Mouse (Mus musculus): ENCODE measurements at regions not wholly inside any gene's neighbourhood (a gene's known extent, or its start where the extent isn't known, plus 50 kb on each side); places are given as distances from the start of the nearest gene placed in this dataset.

DNA sequence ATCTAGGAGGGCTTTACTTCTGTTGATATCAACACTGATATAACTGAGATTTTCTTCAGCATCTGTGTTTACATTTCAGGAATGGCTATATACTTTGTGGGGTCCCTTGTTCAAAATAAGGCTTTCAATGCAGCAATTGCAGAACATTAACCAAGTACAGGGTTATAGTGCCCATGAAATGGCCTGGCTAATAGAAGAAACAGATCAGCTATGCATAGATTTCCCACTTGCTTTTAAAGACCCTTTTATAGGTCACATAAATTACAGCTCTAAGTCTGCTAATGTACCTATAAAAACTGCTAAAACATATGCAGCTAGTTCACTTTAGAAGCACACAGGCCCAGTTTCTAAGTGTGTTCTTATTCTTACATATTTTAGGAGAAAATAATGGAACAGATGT is 472.1 kb downstream of the Nup35 start:
- no peaks in the 10 kb centered on the region for H3K4me1 ChIP-seq
- no peaks in the 10 kb centered on the region for H3K9me3 ChIP-seq
- H3K27ac ChIP-seq (replicated peaks) = no peak overlapping the region
- no peak overlapping the region for H3K4me3 ChIP-seq
- DNase-seq (ENCODE audit: low spot score) = no peak
- H3K36me3 ChIP-seq (replicated peaks) = no peaks in the 10 kb centered on the region
- no peaks in the 10 kb centered on the region for H3K27me3 ChIP-seq (replicated peaks; ENCODE audit: low read depth, poor library complexity, severe bottlenecking)

DNA sequence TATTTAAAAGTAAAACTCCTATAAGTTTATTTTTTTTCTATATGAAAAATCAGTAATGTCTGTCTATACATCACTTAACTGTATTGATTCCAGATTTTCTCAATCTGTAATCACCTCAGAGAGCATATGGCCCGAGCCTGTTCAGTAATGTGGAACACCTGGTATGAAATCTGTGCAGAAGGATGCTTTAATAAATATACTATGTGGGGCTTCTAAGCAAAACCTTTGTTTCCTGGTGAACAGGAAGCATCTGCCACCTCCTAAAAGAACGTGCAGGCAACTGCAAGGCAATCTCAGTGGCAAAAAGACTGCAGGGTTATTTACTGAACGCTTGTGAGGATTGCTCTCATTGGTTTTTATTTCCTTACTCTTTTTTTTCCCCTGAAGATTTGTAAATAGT is 488.8 kb downstream of the Nup35 start:
- no peak overlapping the region for H3K27ac ChIP-seq (replicated peaks)
- no peaks in the 10 kb centered on the region for H3K9me3 ChIP-seq
- no peaks in the 10 kb centered on the region for H3K27me3 ChIP-seq (replicated peaks; ENCODE audit: low read depth, poor library complexity, severe bottlenecking)
- peak; percentile 20 for DNase-seq (ENCODE audit: low spot score)
- H3K4me1 ChIP-seq = 0 out of 2 replicates have a peak, but pooled peaks cover 3% of the 10 kb centered on the region
- H3K4me3 ChIP-seq = no peak overlapping the region
- H3K36me3 ChIP-seq (replicated peaks) = no peaks in the 10 kb centered on the region
- 36% methylated on average over 3 of the region's 3 CpGs for WGBS

DNA sequence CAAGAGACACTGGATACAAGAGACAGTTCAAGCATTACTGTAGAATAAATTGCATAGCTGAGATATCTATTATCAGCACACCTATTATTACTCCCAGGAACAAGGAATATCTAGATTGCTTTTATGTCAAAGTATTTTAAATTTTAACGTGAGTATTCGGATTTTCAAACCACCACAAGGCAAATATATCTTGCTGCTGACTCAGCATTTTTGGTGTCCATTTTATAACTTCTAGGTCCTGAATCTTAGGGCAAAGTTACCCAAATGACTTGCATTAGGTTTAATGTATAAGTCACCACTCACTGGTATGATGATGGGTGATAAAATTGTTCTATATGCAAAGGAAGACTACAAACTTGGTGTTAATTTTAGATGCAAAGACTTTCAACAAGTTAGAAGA is 501.7 kb downstream of the Nup35 start:
- H3K27ac ChIP-seq (replicated peaks) = no peak overlapping the region
- H3K27me3 ChIP-seq (replicated peaks; ENCODE audit: low read depth, poor library complexity, severe bottlenecking) = no peaks in the 10 kb centered on the region
- DNase-seq (ENCODE audit: low spot score) = no peak
- H3K9me3 ChIP-seq = no peaks in the 10 kb centered on the region
- H3K4me1 ChIP-seq = no peaks in the 10 kb centered on the region
- H3K4me3 ChIP-seq = no peak overlapping the region
- no peaks in the 10 kb centered on the region for H3K36me3 ChIP-seq (replicated peaks)
- WGBS = 90% methylated on average over 2 of the region's 2 CpGs

DNA sequence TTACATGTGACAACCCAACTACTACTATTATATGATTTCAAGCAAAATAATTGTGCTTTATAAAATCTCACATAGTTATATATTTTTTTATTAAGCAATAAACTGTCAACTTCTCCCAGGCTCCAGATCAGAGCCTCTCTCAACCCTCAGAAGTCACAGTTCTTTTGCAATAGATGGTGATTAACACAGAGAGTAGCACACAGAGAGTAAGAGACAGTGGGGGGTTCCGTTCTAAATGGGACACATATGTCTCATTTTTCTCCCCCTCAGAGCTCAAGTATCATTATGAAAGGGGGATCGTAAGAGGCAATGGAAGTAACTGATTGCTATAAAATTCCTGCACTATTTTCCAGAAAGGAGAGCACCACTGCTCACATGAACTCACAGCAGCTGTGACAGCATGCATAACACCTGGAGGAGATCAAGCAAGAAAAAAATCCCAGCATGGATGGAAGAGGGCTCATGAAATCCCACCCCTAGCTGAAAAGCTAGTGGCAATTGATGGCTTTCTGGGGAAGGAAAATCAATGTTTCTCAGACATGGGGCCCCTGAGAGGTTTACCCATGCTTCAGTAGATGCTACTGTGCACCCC is 503.5 kb downstream of the Nup35 start:
- Histone ChIP-seq H3K9me3 (no peaks in the 10 kb centered on the region), H3K4me1 (no peaks in the 10 kb centered on the region), H3K4me3 (no peak overlapping the region), H3K27me3 (replicated peaks; ENCODE audit: low read depth, poor library complexity, severe bottlenecking) (no peaks in the 10 kb centered on the region), H3K27ac (replicated peaks) (no peak overlapping the region), H3K36me3 (replicated peaks) (no peaks in the 10 kb centered on the region)
- 68% methylated on average over 2 of the region's 2 CpGs for WGBS
- DNase-seq (ENCODE audit: low spot score) = no peak

DNA sequence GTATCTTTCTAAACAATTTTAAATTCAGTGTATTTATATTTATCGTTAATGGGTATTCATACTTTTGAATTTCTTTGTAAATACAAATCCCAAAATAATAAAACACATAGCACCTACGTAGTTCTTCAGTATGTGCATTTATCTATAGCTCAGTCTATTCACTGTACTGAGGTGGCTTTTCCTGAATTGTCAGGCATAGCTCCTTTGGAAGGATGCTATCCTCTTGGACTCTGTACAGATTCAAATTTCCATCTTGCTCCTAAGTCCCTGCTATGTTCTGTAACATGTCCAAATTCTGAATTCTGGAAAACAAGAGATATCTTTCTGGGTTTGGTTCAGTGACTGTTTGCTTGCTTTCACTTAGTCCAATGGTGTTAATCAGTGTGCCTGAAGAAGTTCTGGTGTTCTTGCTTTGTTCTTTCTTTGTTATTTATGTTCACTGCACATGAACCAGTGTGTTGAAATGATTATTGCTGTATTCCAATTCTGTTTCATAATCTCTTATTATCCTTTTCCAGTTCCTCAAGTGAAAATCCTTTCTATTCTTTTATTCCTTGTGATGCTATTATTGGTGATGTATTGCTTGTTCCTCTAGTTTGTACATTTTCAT is 519.5 kb downstream of the Nup35 start:
- no peaks in the 10 kb centered on the region for H3K36me3 ChIP-seq (replicated peaks)
- H3K27ac ChIP-seq (replicated peaks) = no peak overlapping the region
- H3K27me3 ChIP-seq (replicated peaks; ENCODE audit: low read depth, poor library complexity, severe bottlenecking) = no peaks in the 10 kb centered on the region
- H3K4me3 ChIP-seq = no peak overlapping the region
- no peaks in the 10 kb centered on the region for H3K9me3 ChIP-seq
- 87% methylated on average over 2 of the region's 2 CpGs for WGBS
- H3K4me1 ChIP-seq = no peaks in the 10 kb centered on the region
- DNase-seq (ENCODE audit: low spot score) = no peak

DNA sequence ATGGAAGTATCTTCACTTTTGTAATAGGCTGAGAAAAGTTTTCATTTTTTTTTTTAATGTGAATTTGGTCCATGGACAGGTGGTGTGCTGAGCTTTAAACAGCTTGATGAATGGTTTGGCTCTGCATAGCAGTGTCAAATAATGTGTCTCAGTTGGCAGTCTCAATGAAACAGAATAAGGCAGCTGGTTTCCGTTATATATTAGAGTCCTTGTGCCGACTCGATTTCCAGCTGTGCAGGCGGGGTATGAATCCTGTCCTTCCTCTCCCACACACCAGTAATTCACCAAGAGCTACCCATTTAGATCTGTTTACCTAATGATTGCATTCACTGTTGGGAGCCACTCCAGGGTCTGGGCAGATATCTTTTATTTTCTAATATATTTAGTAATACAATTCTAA is 526.6 kb downstream of the Nup35 start:
- Histone ChIP-seq H3K4me3 (no peak overlapping the region), H3K27ac (replicated peaks) (no peak overlapping the region), H3K4me1 (peaks cover 6% of the 10 kb centered on the region; the same call in 1 of the 2 replicates), H3K36me3 (replicated peaks) (no peaks in the 10 kb centered on the region), H3K9me3 (no peaks in the 10 kb centered on the region), H3K27me3 (replicated peaks; ENCODE audit: low read depth, poor library complexity, severe bottlenecking) (no peaks in the 10 kb centered on the region)
- peak; percentile 13 for DNase-seq (ENCODE audit: low spot score)
- WGBS = 44% methylated on average over 4 of the region's 4 CpGs

DNA sequence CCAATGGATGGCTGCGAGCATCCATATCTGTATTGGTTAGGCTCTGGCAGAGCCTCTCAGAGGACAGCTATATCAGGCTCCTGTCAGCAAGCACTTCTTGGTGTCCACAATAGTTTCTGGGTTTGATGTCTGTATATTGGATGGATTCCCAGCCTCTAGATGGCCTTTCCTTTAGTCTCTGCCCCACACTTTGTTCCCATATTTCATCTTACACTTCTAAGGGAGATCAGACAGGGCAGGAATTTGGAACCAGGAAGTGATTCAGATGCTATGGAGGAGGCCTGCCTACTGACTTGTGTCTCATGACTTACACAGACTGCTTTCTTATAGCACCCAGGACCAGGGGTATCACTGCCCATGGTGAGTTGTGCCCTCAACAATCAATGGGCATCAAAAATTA is 529.4 kb downstream of the Nup35 start:
- H3K27ac ChIP-seq (replicated peaks) = no peak overlapping the region
- H3K4me3 ChIP-seq = no peak overlapping the region
- peaks cover 6% of the 10 kb centered on the region; the same call in 1 of the 2 replicates for H3K4me1 ChIP-seq
- H3K9me3 ChIP-seq = no peaks in the 10 kb centered on the region
- DNase-seq (ENCODE audit: low spot score) = no peak
- 91% methylated on average over 1 of the region's 1 CpGs for WGBS
- H3K36me3 ChIP-seq (replicated peaks) = no peaks in the 10 kb centered on the region
- H3K27me3 ChIP-seq (replicated peaks; ENCODE audit: low read depth, poor library complexity, severe bottlenecking) = no peaks in the 10 kb centered on the region

DNA sequence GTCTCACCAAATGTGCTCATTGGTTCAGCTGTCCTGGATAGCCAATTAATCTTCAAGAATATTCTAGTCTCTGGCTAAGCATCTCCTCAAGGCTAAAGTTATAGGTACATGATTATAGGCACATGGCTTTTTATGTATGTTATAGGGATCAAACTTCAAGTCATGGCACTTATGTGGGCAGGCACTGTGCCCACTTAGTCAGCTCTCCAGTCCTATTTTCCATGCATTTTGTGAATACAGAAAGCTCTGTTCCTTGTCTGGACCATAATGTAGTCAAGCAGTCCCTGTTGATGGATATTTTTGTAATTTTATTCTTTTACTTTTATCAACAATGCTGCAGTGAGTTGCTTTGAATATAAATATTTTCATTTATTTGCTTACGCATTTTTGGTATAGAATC is 531.1 kb downstream of the Nup35 start:
- H3K27me3 ChIP-seq (replicated peaks; ENCODE audit: low read depth, poor library complexity, severe bottlenecking) = no peaks in the 10 kb centered on the region
- WGBS = 90% methylated on average over 1 of the region's 1 CpGs
- H3K9me3 ChIP-seq = no peaks in the 10 kb centered on the region
- no peak overlapping the region for H3K27ac ChIP-seq (replicated peaks)
- no peaks in the 10 kb centered on the region for H3K36me3 ChIP-seq (replicated peaks)
- no peak for DNase-seq (ENCODE audit: low spot score)
- no peak overlapping the region for H3K4me3 ChIP-seq
- H3K4me1 ChIP-seq = peaks cover 6% of the 10 kb centered on the region; the same call in 1 of the 2 replicates

DNA sequence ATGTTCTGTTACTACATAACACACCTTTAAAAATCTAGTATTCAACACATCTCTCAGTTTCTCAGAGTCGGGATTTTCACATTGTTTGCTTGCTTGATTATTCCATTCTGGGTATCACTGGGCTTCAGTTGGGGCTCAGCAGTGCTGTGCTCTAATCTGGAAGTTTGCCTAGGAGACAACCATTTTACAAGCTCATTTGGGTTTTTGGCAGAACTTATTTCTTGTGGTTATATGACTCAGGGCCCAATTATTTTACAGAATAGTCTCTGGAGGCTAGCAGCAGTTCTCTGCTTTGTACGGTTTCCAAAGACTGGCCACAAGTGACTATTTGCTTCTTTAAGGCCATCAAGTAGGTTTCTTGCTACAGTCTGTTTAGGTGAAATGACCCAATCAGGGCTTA is 565.4 kb downstream of the Nup35 start:
- whole genome bisulfite sequencing = 91% methylated on average over 2 of the region's 2 CpGs
- Histone ChIP-seq H3K36me3 (replicated peaks) (no peaks in the 10 kb centered on the region), H3K4me1 (no peaks in the 10 kb centered on the region), H3K9me3 (no peaks in the 10 kb centered on the region), H3K27me3 (replicated peaks; ENCODE audit: low read depth, poor library complexity, severe bottlenecking) (no peaks in the 10 kb centered on the region), H3K4me3 (no peak overlapping the region), H3K27ac (replicated peaks) (no peak overlapping the region)
- DNase-seq (ENCODE audit: low spot score) = no peak

DNA sequence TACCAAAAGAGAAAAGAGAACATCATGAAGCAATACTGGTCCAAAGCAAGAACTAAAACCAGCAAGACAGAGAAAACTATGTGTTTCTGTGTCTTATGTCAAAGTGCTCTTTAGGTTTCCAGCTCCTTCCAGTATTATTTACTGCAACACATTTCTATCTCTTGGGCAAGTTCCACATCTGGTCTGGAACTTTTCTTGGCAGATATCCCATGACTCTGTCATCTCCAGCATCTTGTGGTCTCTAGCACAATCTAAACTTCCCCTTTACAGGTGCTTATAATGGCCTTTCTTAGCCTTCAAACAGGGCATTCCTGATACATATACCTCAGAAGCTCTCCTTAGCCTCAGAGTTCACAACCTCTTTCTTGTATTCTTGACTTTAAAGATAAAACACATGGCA is 568.9 kb downstream of the Nup35 start:
- Histone ChIP-seq H3K4me3 (no peak overlapping the region), H3K27ac (replicated peaks) (no peak overlapping the region), H3K4me1 (no peaks in the 10 kb centered on the region), H3K36me3 (replicated peaks) (no peaks in the 10 kb centered on the region), H3K9me3 (no peaks in the 10 kb centered on the region), H3K27me3 (replicated peaks; ENCODE audit: low read depth, poor library complexity, severe bottlenecking) (no peaks in the 10 kb centered on the region)
- no peak for DNase-seq (ENCODE audit: low spot score)

DNA sequence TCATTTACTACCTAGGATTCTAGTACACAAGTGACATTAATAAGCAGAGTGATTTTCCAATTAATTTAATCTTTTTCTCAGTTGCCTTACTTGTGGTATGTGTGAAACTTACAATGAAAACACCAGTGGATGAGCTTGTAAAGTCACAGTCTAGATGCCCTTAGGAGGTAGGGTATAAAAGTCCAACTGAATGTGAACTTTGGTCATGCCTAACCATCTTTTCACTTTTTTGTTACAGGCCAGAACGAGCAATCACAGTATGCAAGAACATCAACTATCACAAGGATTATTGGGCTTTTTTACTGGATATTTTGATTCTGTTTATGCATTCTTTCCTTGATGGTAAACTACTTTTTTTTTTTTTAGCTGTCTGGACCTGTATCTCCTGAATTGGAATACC is 573.8 kb downstream of the Nup35 start:
- Histone ChIP-seq H3K9me3 (no peaks in the 10 kb centered on the region), H3K4me3 (no peak overlapping the region), H3K36me3 (replicated peaks) (no peaks in the 10 kb centered on the region), H3K27ac (replicated peaks) (no peak overlapping the region), H3K4me1 (no peaks in the 10 kb centered on the region), H3K27me3 (replicated peaks; ENCODE audit: low read depth, poor library complexity, severe bottlenecking) (no peaks in the 10 kb centered on the region)
- no peak for DNase-seq (ENCODE audit: low spot score)
- WGBS = 81% methylated on average over 1 of the region's 1 CpGs

DNA sequence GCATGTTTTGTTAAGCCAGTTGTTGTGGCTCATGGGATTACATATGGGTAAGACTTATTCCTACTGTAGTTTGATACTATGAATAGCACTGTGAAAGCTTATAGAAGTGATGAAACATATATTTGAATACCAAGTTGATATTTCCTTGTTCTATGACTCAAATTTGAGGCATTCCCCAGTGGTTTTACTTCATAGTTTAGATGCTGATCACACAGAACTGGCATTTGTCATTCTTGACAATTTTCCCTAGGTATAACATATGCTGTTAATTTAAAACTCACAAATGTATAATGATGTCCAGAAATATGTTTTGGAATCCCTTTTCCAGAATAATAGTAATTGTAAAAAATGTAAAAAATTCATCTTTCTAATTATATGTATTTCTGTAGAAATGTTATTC is 583.5 kb downstream of the Nup35 start:
- H3K4me1 ChIP-seq = no peaks in the 10 kb centered on the region
- H3K27me3 ChIP-seq (replicated peaks; ENCODE audit: low read depth, poor library complexity, severe bottlenecking) = no peaks in the 10 kb centered on the region
- H3K4me3 ChIP-seq = no peak overlapping the region
- H3K27ac ChIP-seq (replicated peaks) = no peak overlapping the region
- DNase-seq (ENCODE audit: low spot score) = no peak
- no peaks in the 10 kb centered on the region for H3K9me3 ChIP-seq
- no peaks in the 10 kb centered on the region for H3K36me3 ChIP-seq (replicated peaks)

All from embryonic facial prominence, embryonic 10.5 days (tissue).